Mouse (Mus musculus): ENCODE measurements around the gene Dpy19l3. TPM values are rescaled to one million over a fixed set of nuclear protein-coding genes. Genes with fewer than 3 reads are reported as not detected.
A peak's percentile ranks its signal among the peaks of the same experiment; 100 is the strongest.

Gene Dpy19l3
- polyA plus RNA-seq, 1 experiment from 2014 or later: 9.0 TPM

DNA sequence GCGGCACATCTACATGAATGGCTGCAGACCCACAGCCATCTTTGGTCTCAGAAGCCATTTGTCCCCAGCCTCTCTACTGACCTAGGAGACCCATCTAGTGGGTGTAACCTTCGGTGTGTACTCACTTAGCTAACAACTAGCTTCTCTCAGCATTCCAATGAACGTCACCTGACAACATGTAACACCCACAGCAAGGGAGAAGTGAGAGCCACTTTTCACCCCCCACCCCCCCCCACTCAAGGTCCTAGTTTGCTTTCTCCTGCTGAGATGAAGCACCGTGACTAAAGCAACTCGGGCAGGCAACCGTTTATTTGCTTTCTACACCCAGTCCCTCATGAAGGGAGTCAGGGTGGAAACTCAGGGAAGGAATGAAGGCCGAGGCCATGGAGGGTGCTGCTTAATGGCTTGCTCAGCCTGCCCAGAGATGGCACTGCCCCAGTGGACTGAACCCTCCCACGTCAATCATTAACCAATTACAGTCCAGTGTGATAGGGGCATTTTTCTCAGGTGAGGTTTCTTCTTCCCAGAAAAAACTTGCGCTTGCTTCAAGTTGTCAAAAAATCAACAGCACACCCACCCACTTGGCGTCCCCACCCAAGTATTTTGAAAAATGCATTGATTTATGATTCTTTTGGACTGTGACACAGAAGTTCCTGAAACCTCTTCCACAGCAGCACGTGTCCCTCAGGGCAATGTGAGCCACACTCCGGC, 7.4 kb downstream of the Dpy19l3 start:
- Histone ChIP-seq H3K4me2 (no peak overlapping the region), H3K4me3 (no peak overlapping the region), H3K4me1 (no peaks in the 10 kb centered on the region), H3K27me3 (replicated peaks) (no peaks in the 10 kb centered on the region), H3K36me3 (peaks cover 40% of the 10 kb centered on the region), H3K9me3 (replicated peaks) (no peaks in the 10 kb centered on the region), H3K27ac (no peak overlapping the region), H3K9ac (no peak overlapping the region)
- no peak for ATAC-seq
- WGBS (ENCODE audit: insufficient replicate concordance): 74% methylated on average over 12 of the region's 12 CpGs

DNA sequence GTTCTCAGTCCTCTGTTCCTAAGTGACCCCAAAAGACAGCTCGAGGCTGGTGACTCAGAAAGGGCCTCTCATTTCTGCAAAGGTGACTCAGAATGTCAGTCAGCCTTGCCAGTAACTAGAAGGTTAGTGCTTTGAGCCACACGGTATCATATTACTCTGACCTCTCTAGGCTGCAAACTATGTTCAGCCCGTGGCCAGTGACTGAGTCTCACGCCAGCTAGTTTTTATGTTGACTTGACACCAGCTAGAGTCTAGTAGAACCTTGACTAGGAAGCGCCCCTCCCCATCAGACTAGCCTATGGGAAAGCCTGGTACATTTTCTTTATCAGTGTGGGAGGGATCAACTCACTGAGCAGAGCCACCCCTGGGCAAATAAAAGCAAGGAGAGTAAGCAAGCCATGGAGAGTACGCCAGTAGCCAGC, 9.0 kb downstream of the Dpy19l3 start:
- Histone ChIP-seq H3K4me2 (no peak overlapping the region), H3K27ac (peak overlapping the region; percentile 17; the same call in 1 of the 2 replicates), H3K36me3 (peaks cover 37% of the 10 kb centered on the region), H3K4me1 (no peaks in the 10 kb centered on the region), H3K4me3 (no peak overlapping the region), H3K27me3 (replicated peaks) (no peaks in the 10 kb centered on the region), H3K9me3 (replicated peaks) (no peaks in the 10 kb centered on the region), H3K9ac (no peak overlapping the region)
- peak; percentile 66 for ATAC-seq
- 58% methylated on average over 6 of the region's 6 CpGs for WGBS (ENCODE audit: insufficient replicate concordance)

DNA sequence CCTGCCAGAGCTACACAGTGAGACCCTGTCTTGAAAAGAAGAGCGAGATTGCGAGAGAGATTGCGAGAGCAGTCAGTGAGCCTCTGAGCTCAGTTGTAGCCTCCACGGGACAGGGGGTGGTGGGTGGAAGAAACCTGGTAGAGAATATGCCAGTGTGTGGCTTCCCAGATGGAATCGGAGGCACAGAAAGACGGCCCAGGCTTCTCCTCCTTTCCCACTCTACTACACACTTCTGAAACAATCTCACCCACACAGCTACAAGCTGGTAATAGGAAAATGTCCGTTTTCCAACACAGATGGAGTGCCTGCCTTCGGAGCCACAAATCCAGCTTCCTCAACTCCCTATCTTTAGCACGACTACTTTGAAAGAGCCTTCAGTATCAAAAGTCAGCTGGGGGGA, 9.5 kb downstream of the Dpy19l3 start:
- Histone ChIP-seq H3K4me3 (no peak overlapping the region), H3K9me3 (replicated peaks) (no peaks in the 10 kb centered on the region), H3K9ac (no peak overlapping the region), H3K36me3 (peaks cover 32% of the 10 kb centered on the region), H3K27ac (peak overlapping the region; percentile 17; the same call in 1 of the 2 replicates), H3K4me2 (no peak overlapping the region), H3K27me3 (replicated peaks) (no peaks in the 10 kb centered on the region), H3K4me1 (no peaks in the 10 kb centered on the region)
- 76% methylated on average over 9 of the region's 9 CpGs for WGBS (ENCODE audit: insufficient replicate concordance)
- ATAC-seq: no peak

- no peak overlapping the region for H3K27ac ChIP-seq
- no peak for ATAC-seq
- no peaks in the 10 kb centered on the region for H3K4me1 ChIP-seq
- H3K4me3 ChIP-seq: no peak overlapping the region
- no peaks in the 10 kb centered on the region for H3K27me3 ChIP-seq (replicated peaks)
- WGBS (ENCODE audit: insufficient replicate concordance): 68% methylated on average over 5 of the region's 5 CpGs
- no peak overlapping the region for H3K9ac ChIP-seq
- peaks cover 24% of the 10 kb centered on the region for H3K36me3 ChIP-seq
- no peak overlapping the region for H3K4me2 ChIP-seq
- 0 out of 2 replicates have a peak, but pooled peaks cover 3% of the 10 kb centered on the region for H3K9me3 ChIP-seq (replicated peaks)
Measured at GRCm38 (mm10) chr7:35742310-35742709, 11.9 kb downstream of the Dpy19l3 start.

- H3K9me3 ChIP-seq (replicated peaks): 0 out of 2 replicates have a peak, but pooled peaks cover 3% of the 10 kb centered on the region
- H3K36me3 ChIP-seq: peaks cover 19% of the 10 kb centered on the region
- H3K27me3 ChIP-seq (replicated peaks): no peaks in the 10 kb centered on the region
- 69% methylated on average over 5 of the region's 5 CpGs for WGBS (ENCODE audit: insufficient replicate concordance)
- no peak overlapping the region for H3K27ac ChIP-seq
- H3K4me2 ChIP-seq: no peak overlapping the region
- ATAC-seq: no peak
- H3K4me1 ChIP-seq: no peaks in the 10 kb centered on the region
- H3K9ac ChIP-seq: no peak overlapping the region
- H3K4me3 ChIP-seq: no peak overlapping the region
Measured at GRCm38 (mm10) chr7:35741858-35742257, 12.4 kb downstream of the Dpy19l3 start.

GRCm38 (mm10) chr7:35740489-35741230, 13.6 kb downstream of the Dpy19l3 start:
- Histone ChIP-seq H3K9ac (no peak overlapping the region), H3K27ac (no peak overlapping the region), H3K4me2 (no peak overlapping the region), H3K27me3 (replicated peaks) (no peaks in the 10 kb centered on the region), H3K4me1 (no peaks in the 10 kb centered on the region), H3K36me3 (peaks cover 20% of the 10 kb centered on the region), H3K4me3 (no peak overlapping the region), H3K9me3 (replicated peaks) (0 out of 2 replicates have a peak, but pooled peaks cover 3% of the 10 kb centered on the region)
- WGBS (ENCODE audit: insufficient replicate concordance): 81% methylated on average over 5 of the region's 5 CpGs
- no peak for ATAC-seq

DNA sequence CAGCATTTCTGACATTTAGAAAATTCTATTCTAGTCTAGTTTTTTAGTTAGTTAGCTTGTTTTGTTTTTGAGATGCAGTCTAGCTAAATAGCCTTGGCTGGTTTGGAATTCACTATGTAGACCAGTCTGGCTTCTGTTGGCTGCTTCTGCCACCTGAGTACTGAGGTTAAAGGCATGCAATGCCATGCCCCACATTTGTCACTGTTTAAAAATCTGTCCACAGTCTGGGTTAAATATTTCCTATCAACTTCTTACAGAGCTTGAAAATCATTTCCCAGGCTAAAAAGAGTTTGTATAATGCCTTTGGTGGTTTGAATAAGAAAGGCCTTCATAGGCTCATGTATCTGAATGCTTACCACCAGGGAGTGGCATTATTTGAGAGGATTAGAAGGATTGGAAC, 15.4 kb downstream of the Dpy19l3 start:
- no peaks in the 10 kb centered on the region for H3K27me3 ChIP-seq (replicated peaks)
- peaks cover 31% of the 10 kb centered on the region for H3K36me3 ChIP-seq
- H3K9me3 ChIP-seq (replicated peaks): 0 out of 2 replicates have a peak, but pooled peaks cover 3% of the 10 kb centered on the region
- H3K9ac ChIP-seq: no peak overlapping the region
- no peak overlapping the region for H3K4me3 ChIP-seq
- H3K4me1 ChIP-seq: no peaks in the 10 kb centered on the region
- no peak overlapping the region for H3K27ac ChIP-seq
- ATAC-seq: no peak
- no peak overlapping the region for H3K4me2 ChIP-seq

DNA sequence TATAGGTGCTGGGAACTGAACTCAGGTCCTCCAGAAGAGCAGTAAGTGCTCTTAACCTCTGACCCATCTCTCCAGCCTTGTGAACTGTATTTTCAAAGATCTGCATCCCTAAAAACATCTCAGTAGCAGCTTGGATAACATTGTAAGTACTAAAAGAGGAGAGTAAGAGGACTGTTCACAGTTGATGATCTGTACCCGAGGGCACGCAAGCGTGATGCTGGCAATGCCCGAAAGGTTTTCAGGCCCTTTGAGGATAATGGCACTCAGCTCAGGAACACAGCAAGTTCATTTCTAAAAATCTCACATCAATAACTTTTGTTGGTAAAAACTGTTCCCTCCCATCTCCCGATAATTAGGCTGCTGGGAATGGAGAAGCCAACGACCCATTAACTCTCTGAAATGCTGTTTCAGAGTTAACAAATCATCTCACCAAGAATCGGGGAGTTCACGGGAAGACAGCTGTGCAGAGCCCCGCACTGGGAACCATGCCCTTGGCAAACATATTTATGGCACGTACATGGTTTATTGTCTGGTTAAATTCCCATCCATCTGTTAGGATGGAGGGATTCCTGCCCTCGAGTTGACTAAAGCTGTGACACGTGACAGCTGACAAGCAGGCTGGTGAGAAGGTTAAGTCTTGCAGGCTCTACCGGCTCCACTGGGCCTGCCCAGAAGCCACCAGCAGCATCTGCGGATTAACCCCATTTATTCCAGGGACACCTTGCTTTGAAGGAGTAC, 20.8 kb downstream of the Dpy19l3 start:
- ATAC-seq: no peak
- no peak overlapping the region for H3K4me3 ChIP-seq
- H3K4me2 ChIP-seq: no peak overlapping the region
- 0 out of 2 replicates have a peak, but pooled peaks cover 3% of the 10 kb centered on the region for H3K9me3 ChIP-seq (replicated peaks)
- no peak overlapping the region for H3K9ac ChIP-seq
- H3K36me3 ChIP-seq: peaks cover 23% of the 10 kb centered on the region
- no peaks in the 10 kb centered on the region for H3K27me3 ChIP-seq (replicated peaks)
- 82% methylated on average over 14 of the region's 14 CpGs for whole genome bisulfite sequencing (ENCODE audit: insufficient replicate concordance)
- H3K4me1 ChIP-seq: no peaks in the 10 kb centered on the region
- no peak overlapping the region for H3K27ac ChIP-seq

GRCm38 (mm10) chr7:35732585-35733059, 21.6 kb downstream of the Dpy19l3 start:
- H3K4me2 ChIP-seq: no peak overlapping the region
- no peak overlapping the region for H3K27ac ChIP-seq
- no peaks in the 10 kb centered on the region for H3K4me1 ChIP-seq
- H3K36me3 ChIP-seq: peaks cover 19% of the 10 kb centered on the region
- H3K27me3 ChIP-seq (replicated peaks): no peaks in the 10 kb centered on the region
- H3K4me3 ChIP-seq: no peak overlapping the region
- H3K9me3 ChIP-seq (replicated peaks): 0 out of 2 replicates have a peak, but pooled peaks cover 3% of the 10 kb centered on the region
- no peak overlapping the region for H3K9ac ChIP-seq
- no peak for ATAC-seq
- 73% methylated on average over 10 of the region's 10 CpGs for WGBS (ENCODE audit: insufficient replicate concordance)

- no peak for ATAC-seq
- H3K27ac ChIP-seq: no peak overlapping the region
- no peaks in the 10 kb centered on the region for H3K27me3 ChIP-seq (replicated peaks)
- H3K36me3 ChIP-seq: peaks cover 14% of the 10 kb centered on the region
- WGBS (ENCODE audit: insufficient replicate concordance): 73% methylated on average over 9 of the region's 9 CpGs
- no peak overlapping the region for H3K4me3 ChIP-seq
- no peaks in the 10 kb centered on the region for H3K9me3 ChIP-seq (replicated peaks)
- no peak overlapping the region for H3K9ac ChIP-seq
- no peak overlapping the region for H3K4me2 ChIP-seq
- no peaks in the 10 kb centered on the region for H3K4me1 ChIP-seq
Measured at GRCm38 (mm10) chr7:35729621-35730031, 24.6 kb downstream of the Dpy19l3 start.

- Histone ChIP-seq H3K4me3 (no peak overlapping the region), H3K9me3 (replicated peaks) (no peaks in the 10 kb centered on the region), H3K9ac (no peak overlapping the region), H3K36me3 (peaks cover 18% of the 10 kb centered on the region), H3K27me3 (replicated peaks) (no peaks in the 10 kb centered on the region), H3K4me2 (no peak overlapping the region), H3K27ac (no peak overlapping the region), H3K4me1 (no peaks in the 10 kb centered on the region)
- 78% methylated on average over 12 of the region's 12 CpGs for WGBS (ENCODE audit: insufficient replicate concordance)
- ATAC-seq: no peak
Measured at GRCm38 (mm10) chr7:35728376-35728775, 25.9 kb downstream of the Dpy19l3 start.

DNA sequence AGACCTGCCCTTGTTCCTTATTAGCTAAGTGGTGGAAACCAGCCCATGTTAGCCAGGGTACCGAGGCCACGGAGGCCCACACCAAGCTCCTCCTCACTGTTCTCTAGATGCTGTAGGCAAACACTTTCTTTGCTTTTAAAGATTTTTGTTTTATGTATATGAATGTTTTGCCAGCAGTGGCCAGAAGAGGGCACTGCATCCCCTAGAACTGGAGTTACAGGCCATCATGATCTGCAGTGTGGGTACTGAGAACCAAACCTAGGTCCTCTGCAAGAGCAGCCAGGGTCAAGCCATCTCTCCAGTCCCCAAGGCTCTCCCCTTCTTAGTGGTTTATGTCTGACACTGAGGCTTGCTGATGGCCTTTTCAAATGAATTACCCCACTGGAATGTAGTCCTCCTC, 31.2 kb downstream of the Dpy19l3 start:
- Histone ChIP-seq H3K9me3 (replicated peaks) (no peaks in the 10 kb centered on the region), H3K27me3 (replicated peaks) (no peaks in the 10 kb centered on the region), H3K4me1 (no peaks in the 10 kb centered on the region), H3K36me3 (peaks cover 52% of the 10 kb centered on the region), H3K4me3 (no peak overlapping the region), H3K4me2 (no peak overlapping the region), H3K27ac (no peak overlapping the region), H3K9ac (no peak overlapping the region)
- no peak for ATAC-seq
- 80% methylated on average over 2 of the region's 2 CpGs for WGBS (ENCODE audit: insufficient replicate concordance)
